Mouse (Mus musculus) ES-Bruce4 (cell line): ENCODE results near the gene Abhd14b.

Experiments
- CTCF ChIP-seq: IDR thresholded peaks from one replicate; pipeline ENCODE4 v1.8.1; 2011; ENCODE audit warnings: low read depth, low read length
- EP300 ChIP-seq: IDR thresholded peaks from 2 replicates; pipeline ENCODE4 v1.6.1; 2011; ENCODE audit warnings: low read depth, low read length; ENCODE audit not compliant: insufficient read depth

GRCm38 (mm10) chr9:106442680-106443079 is 4.6 kb upstream of the Abhd14b start:
- peak; percentile 11 for TF ChIP-seq CTCF
- TF ChIP-seq EP300, result no peak
